Mouse (Mus musculus) urinary bladder, postnatal 25 days (tissue): ENCODE measurements around the gene Praf2.
"Not testable (repeated sequence)": the region's sequence is repeated elsewhere in the genome, so short reads cannot be mapped to it uniquely, and the experiment has no call there.

Source experiments
- DNase-seq: peaks from one replicate; pipeline ENCODE4 v3.0.0; 2022; ENCODE audit warnings: low spot score

The Praf2 gene

DNA sequence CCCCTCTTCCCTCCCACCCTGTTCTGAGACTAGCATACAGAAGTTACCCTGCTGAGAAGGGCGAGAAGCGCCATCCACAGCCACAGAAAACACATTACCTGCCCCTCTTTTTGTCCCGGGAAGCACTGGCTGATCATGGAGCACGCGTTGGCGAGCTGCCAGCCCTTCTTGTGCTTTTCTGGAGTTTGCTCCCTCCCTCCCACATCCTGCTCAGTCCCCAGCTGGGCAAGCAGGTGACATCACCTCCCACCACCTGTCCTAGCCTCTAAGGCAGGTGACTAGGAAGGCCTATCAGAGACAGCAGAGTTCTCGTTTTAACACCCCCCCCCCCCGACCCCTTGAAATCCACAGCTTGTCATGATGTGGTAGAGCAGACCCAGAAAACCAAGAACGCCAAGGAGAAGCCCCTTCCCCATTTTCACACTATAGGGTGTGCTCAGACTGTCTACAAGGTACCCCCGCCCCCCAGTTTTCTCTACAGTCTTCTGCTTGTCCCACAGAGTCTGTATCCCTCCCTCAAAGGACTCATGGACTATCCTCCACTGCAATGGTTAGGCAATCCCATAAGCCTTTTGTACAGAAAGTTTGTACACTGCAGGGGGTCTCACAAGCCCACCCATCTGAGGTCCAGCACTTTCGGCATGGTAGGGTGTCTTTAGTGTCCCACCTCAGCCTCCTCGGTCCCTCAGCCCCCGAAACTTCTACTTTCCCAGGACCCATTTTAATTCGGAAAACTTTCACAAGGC, 11.3 kb downstream of the Praf2 start:
- no peak for DNase-seq

DNA sequence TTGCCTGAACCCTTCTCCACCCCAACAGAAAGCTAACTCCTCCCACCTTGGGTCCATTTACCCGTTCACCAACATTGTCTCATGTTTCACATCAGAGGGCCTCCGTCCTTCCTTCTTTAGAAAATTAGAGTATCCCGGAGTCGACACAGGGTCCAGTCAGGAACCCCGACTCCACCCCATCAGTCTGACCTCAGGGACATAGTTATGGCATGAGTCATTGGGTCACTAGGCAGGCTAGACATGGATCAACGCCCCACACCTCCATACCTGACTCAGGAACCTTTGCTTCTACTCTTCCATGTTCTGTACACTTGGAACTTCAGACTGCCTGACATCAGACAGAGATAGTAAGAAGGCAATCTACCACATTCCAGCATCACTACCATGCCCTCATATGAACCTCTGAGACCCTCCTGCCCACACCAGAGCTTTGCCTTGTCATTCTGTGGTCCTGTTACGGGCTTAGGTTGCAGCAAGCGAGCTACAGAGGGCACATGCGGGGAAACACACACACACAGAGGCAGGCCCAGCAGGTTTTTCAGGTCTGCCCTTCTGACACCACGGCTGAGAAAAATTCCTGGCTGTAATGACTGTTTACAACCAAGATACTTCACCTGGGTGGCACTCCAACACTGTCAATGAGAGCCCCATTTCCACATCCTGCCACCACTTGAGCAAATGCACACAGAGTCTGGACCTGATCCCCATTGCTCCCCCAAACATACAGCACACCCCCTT, 12.0 kb downstream of the Praf2 start:
- DNase-seq: peak; percentile 25

- DNase-seq: no peak
Observed at GRCm38 (mm10) chrX:7741103-7741502, 12.9 kb downstream of the Praf2 start.

GRCm38 (mm10) chrX:7743470-7743869, 15.2 kb downstream of the Praf2 start:
- DNase-seq: no peak

- no peak for DNase-seq
Observed at GRCm38 (mm10) chrX:7744940-7745339, 16.7 kb downstream of the Praf2 start.

- no peak for DNase-seq
Observed at GRCm38 (mm10) chrX:7745429-7745828, 17.2 kb downstream of the Praf2 start.

GRCm38 (mm10) chrX:7750432-7751116, 22.3 kb downstream of the Praf2 start, which contains the start of gene Ccdc120:
Gene Ccdc120, minus strand, starts transcription at chrX:7750905.
- DNase-seq: no peak

DNA sequence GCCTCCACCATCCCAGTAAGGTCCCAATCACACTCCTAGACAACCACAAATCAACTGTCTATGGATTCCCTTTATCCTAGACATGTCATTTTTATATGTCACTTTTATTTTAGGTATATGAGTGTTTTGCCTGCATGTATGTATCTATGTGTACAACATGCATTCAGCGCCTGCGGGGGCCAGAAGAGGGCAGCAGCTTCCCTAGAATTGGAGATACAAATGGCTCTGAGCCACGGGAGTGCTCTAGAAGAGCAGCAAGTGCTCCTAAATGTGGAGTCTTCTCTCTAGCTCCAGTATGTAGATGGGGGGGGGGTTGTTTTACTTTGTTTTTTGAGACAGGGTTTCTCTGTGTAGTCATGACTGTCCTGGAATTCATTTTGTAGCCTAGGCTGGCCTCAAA, 25.4 kb downstream of the Praf2 start:
- DNase-seq: not testable (repeated sequence)

GRCm38 (mm10) chrX:7762137-7762920, 34.1 kb downstream of the Praf2 start, which contains the start of gene Tfe3:
Gene Tfe3, plus strand, starts transcription at chrX:7762560.
- peak; percentile 74 for DNase-seq

DNA sequence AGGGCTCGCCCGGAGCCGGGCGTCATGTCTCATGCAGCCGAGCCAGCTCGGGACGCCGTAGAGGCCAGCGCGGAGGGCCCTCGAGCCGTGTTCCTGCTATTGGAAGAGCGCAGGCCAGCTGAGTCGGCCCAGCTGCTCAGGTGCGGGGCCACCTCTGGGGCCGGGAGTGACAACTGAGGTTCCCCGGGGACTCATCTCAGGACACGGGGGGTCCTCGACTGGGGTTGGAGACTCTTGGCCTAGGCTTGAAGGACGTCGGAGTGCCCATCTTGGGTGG, 34.6 kb downstream of the Praf2 start:
- no peak for DNase-seq

DNA sequence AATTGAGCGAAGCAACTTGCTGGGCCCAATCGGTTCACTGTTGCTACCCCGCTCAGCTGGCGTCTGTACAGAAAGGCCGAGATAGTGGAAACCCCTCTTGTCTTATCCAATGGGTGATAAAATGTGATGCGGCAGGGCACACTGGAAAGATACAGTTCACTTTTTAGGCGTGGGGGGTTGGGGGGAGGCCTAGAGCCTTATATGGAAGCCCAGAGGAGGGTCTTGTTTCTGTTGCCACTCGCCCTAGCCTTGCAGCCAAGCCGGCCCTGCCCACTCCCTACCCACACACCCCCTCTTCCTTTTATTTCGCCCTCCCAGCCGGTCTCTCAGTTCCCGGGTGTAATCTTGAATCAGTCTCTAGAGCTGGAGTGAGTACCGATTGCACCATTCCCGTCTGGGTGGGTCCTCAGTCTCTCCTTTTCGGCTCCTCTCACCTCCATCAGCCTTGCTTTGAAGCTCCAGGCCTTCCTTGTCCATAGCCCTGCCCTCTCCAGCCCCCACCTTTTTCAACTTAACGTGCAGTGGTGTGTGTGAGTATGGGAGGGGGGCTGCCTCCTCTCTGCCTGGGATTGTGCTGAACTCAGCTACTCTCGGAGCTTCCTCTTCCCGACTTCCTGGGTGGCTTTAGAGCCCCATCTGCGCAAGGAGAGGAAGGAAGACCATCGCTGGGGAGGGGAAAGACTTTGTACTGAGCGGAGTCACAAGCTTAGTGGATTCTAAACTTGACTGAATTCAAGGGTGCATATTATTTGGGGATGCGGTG, 35.6 kb downstream of the Praf2 start:
- DNase-seq: peak; percentile 15

- DNase-seq: no peak
Observed at GRCm38 (mm10) chrX:7764657-7765280, 36.5 kb downstream of the Praf2 start.

GRCm38 (mm10) chrX:7765281-7765670, 37.0 kb downstream of the Praf2 start:
- no peak for DNase-seq

GRCm38 (mm10) chrX:7765764-7766163, 37.5 kb downstream of the Praf2 start:
- DNase-seq: peak; percentile 46

- no peak for DNase-seq
Observed at GRCm38 (mm10) chrX:7769302-7770017, 41.2 kb downstream of the Praf2 start.

- DNase-seq: no peak
Observed at GRCm38 (mm10) chrX:7772766-7773165, 44.5 kb downstream of the Praf2 start.

- no peak for DNase-seq
Observed at GRCm38 (mm10) chrX:7775501-7776205, 47.4 kb downstream of the Praf2 start.

DNA sequence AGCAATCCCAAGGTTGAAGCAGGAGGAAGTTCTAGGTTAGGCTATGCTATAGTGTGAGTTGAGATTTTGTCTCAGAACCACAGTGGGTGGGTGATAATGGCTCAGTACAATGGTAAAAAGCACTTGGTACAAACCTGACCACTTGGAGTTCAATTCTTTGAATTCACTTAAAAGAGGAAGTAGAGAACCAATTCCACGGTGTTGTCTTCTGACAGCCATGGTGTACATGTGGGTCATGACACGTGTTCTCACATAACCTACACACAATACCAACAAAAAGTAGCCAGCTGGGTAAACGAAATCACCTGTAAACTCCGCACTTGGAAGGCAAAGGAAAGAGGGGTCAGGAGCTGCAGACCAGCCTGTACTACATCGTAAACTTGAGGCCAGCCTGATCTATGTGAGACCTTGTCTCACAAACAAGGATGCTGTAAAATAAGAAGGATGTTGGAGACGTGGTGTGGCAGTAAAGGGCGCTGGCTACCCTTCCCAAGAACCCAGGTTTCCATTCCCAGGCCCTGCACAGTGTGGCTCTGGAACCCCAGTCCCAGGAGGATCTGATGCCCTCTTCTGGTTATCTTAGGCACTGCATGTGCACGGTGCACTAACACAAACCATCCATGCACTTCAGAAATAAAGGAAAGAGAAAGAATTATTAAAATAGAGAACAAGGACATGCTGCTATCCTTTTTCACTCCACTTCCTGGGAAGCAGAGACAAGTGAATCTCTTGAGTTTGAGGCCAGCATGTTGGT, 48.3 kb downstream of the Praf2 start:
- DNase-seq: peak; percentile 38
